Mouse (Mus musculus) MEL (cell line): ENCODE measurements around the gene Gng12. TPM values are rescaled to one million over a fixed set of nuclear protein-coding genes. Genes with fewer than 3 reads are reported as not detected.
A peak's percentile ranks its signal among the peaks of the same experiment; 100 is the strongest.

Source experiments
- BHLHE40 ChIP-seq: IDR thresholded peaks from 2 replicates; pipeline ENCODE4 v1.6.1; 2012; ENCODE audit warnings: low read depth, mild to moderate bottlenecking, inconsistent platforms, low read length, improper control_type of control experiment, borderline replicate concordance
- CHD1 ChIP-seq: IDR thresholded peaks from 2 replicates; pipeline ENCODE4 v1.6.1; 2012; ENCODE audit warnings: low read depth, mild to moderate bottlenecking, inconsistent platforms, low read length, improper control_type of control experiment
- CTCF ChIP-seq, 3 experiments: IDR thresholded peaks in 2 of 3; conservative IDR thresholded peaks in 1 of 3; 2 replicates each; pipeline ENCODE4 v1.5.1; 2011 to 2012; ENCODE audit warnings: low read length in 3 of 3, low read depth in 2 of 3, mild to moderate bottlenecking in 2 of 3, improper control_type of control experiment in 1 of 3, inconsistent platforms in 1 of 3, mixed read lengths in 1 of 3, moderate library complexity in 1 of 3; ENCODE audit not compliant: control insufficient read depth in 1 of 3, insufficient read depth in 1 of 3, poor library complexity in 1 of 3, severe bottlenecking in 1 of 3
- E2F4 ChIP-seq: IDR thresholded peaks from 2 replicates; pipeline ENCODE4 v1.6.1; 2011; ENCODE audit warnings: low read depth, low read length, improper control_type of control experiment, borderline replicate concordance
- HCFC1 ChIP-seq: IDR thresholded peaks from 2 replicates; pipeline ENCODE4 v1.6.1; 2012; ENCODE audit warnings: low read depth, mild to moderate bottlenecking, inconsistent platforms, low read length, improper control_type of control experiment, moderate library complexity
- MAFK ChIP-seq: IDR thresholded peaks from 2 replicates; pipeline ENCODE4 v1.6.1; 2011; ENCODE audit warnings: low read depth, mild to moderate bottlenecking, low read length, improper control_type of control experiment, borderline replicate concordance
- MAX ChIP-seq: IDR thresholded peaks from 2 replicates; pipeline ENCODE4 v1.6.1; 2011; ENCODE audit warnings: low read length, improper control_type of control experiment
- MAZ ChIP-seq: IDR thresholded peaks from 2 replicates; pipeline ENCODE4 v1.6.1; 2012; ENCODE audit warnings: low read depth, mild to moderate bottlenecking, inconsistent platforms, low read length, improper control_type of control experiment
- MEF2A ChIP-seq: IDR thresholded peaks from 2 replicates; pipeline ENCODE4 v1.6.1; 2014; ENCODE audit warnings: low read depth, mild to moderate bottlenecking, inconsistent platforms, low read length, improper control_type of control experiment; ENCODE audit not compliant: poor library complexity, insufficient replicate concordance, severe bottlenecking; ENCODE audit errors: extremely low read depth
- MYB ChIP-seq: IDR thresholded peaks from 2 replicates; pipeline ENCODE4 v1.6.1; 2011; ENCODE audit warnings: mild to moderate bottlenecking, low read depth, low read length, improper control_type of control experiment
- MYC ChIP-seq: IDR thresholded peaks from 2 replicates; pipeline ENCODE4 v1.6.1; 2011; ENCODE audit warnings: low read depth, mild to moderate bottlenecking, low read length, improper control_type of control experiment, moderate library complexity
- POLR2A ChIP-seq, 2 experiments: IDR thresholded peaks; 2 replicates each; pipeline ENCODE4 v1.6.1; 2011 to 2012; ENCODE audit warnings: low read length in 2 of 2, mild to moderate bottlenecking in 2 of 2, control low read depth in 1 of 2, improper control_type of control experiment in 1 of 2, low read depth in 1 of 2, moderate library complexity in 1 of 2; ENCODE audit not compliant: control insufficient read depth in 1 of 2, insufficient read depth in 1 of 2, poor library complexity in 1 of 2
- POLR2AphosphoS2 ChIP-seq: IDR thresholded peaks from 2 replicates; pipeline ENCODE4 v1.6.1; 2011; ENCODE audit warnings: low read length, improper control_type of control experiment
- POLR2AphosphoS5 ChIP-seq: IDR thresholded peaks from 2 replicates; pipeline ENCODE4 v1.6.1; 2012; ENCODE audit warnings: low read depth, borderline replicate concordance, mild to moderate bottlenecking, inconsistent platforms, low read length, moderate library complexity, mixed read lengths
- RAD21 ChIP-seq: IDR thresholded peaks from 2 replicates; pipeline ENCODE4 v1.6.1; 2011; ENCODE audit warnings: mild to moderate bottlenecking, low read depth, low read length, improper control_type of control experiment
- RCOR1 ChIP-seq: IDR thresholded peaks from 2 replicates; pipeline ENCODE4 v1.6.1; 2012; ENCODE audit warnings: low read depth, mild to moderate bottlenecking, inconsistent platforms, low read length, improper control_type of control experiment
- SMC3 ChIP-seq: IDR thresholded peaks from 2 replicates; pipeline ENCODE4 v1.6.1; 2011; ENCODE audit warnings: low read depth, low read length, improper control_type of control experiment
- UBTF ChIP-seq: IDR thresholded peaks from 2 replicates; pipeline ENCODE4 v1.6.1; 2012; ENCODE audit warnings: low read depth, mild to moderate bottlenecking, inconsistent platforms, low read length, improper control_type of control experiment, moderate library complexity, borderline replicate concordance; ENCODE audit not compliant: insufficient read depth
- USF1 ChIP-seq: IDR thresholded peaks from 2 replicates; pipeline ENCODE4 v1.6.1; 2014; ENCODE audit warnings: low read depth, mild to moderate bottlenecking, inconsistent platforms, low read length, improper control_type of control experiment, moderate library complexity
- USF2 ChIP-seq, 2 experiments: IDR thresholded peaks; 2 replicates each; pipeline ENCODE4 v1.6.1; 2011 to 2012; ENCODE audit warnings: improper control_type of control experiment in 2 of 2, low read length in 2 of 2, borderline replicate concordance in 1 of 2, inconsistent platforms in 1 of 2, low read depth in 1 of 2, mild to moderate bottlenecking in 1 of 2; ENCODE audit not compliant: insufficient read depth in 1 of 2
- ZKSCAN1 ChIP-seq: IDR thresholded peaks from 2 replicates; pipeline ENCODE4 v1.6.1; 2012; ENCODE audit warnings: low read depth, mild to moderate bottlenecking, inconsistent platforms, low read length, improper control_type of control experiment, moderate library complexity
- ZMIZ1 ChIP-seq: IDR thresholded peaks from 2 replicates; pipeline ENCODE4 v1.6.1; 2012; ENCODE audit warnings: low read depth, mild to moderate bottlenecking, inconsistent platforms, low read length, improper control_type of control experiment, moderate library complexity
- ZNF384 ChIP-seq: IDR thresholded peaks from 2 replicates; pipeline ENCODE4 v1.6.1; 2012; ENCODE audit warnings: low read depth, mild to moderate bottlenecking, inconsistent platforms, low read length, improper control_type of control experiment
- polyA plus RNA-seq, 2 experiments: library from polyadenylated mRNA; stranded (reverse) in 1 of 2; unstranded in 1 of 2; fragments of >175 nt in 1 of 2; fragments of >200 nt in 1 of 2; gene quantifications; 2 replicates each; pipeline versions ENCODE4 v1.2.1 to v1.2.4; 2012; ENCODE audit warnings: low replicate concordance in 2 of 2, low read depth in 1 of 2; ENCODE audit not compliant: insufficient read length in 2 of 2, insufficient read depth in 1 of 2, missing spikeins in 1 of 2
- total RNA-seq: library from RNA; depleted of rRNA; stranded (reverse); fragments of 300-350 nt; gene quantifications from 2 replicates; pipeline ENCODE4 v1.2.3, GENCODE M21; 2012

Gene Gng12
- total and polyA plus RNA-seq, 3 experiments = 16.8 to 44.0 TPM; not detected in 1

DNA sequence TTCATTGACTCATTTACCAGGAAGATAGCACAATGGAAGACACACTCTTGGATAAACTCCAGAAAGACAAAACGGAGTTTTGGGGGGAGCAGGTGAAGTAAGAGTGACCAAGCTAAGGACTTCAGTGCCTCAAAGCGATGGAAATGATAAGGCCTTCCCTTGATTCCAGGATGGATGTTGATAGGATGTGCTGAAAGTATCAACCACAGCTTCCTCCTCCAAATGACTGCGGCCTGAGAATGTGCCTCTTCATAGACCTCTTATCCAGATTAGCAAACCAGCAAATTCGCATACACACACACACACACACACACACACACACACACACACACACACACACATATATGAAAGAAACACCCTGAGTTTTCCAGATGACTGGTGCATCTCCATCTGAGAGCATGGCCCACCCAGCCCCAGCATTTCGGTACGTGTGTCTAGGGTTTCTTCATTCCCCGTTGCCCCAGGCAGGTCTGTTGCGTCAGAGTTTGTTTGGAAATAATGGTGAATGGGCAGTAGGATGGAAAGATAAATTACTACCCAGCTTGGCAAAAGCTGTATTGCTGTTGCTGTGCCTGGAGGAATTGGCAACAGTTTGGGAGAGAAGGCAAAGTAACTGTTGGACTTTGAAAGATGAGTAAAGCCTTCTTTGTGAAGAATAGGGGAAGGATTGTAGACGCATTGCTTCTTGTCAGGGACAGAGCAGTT is 131.4 kb downstream of the Gng12 start (continued):
- TF ChIP-seq USF2 (IDR thresholded peaks at IDR 0.05; ENCODE audit: borderline replicate concordance in 1 of 2, insufficient read depth in 1 of 2, low read depth in 1 of 2, low read length in 2 of 2) (no peak), ZMIZ1 (no peak), POLR2AphosphoS5 (no peak), MEF2A (no peak), MYB (no peak), E2F4 (no peak), BHLHE40 (no peak), ZKSCAN1 (no peak), RAD21 (no peak), MAZ (no peak), SMC3 (no peak), MYC (no peak), USF1 (no peak), POLR2AphosphoS2 (no peak), RCOR1 (peak; percentile 62; the same call in 1 of the 2 replicates), ZNF384 (no peak), POLR2A (IDR thresholded peaks at IDR 0.05; ENCODE audit: control insufficient read depth in 1 of 2, insufficient read depth in 1 of 2, low read depth in 1 of 2, low read length in 2 of 2, poor library complexity in 1 of 2) (no peak), UBTF (no peak), HCFC1 (no peak), CTCF (IDR thresholded peaks at IDR 0.05 in 2 of 3, conservative IDR thresholded peaks at IDR 0.05 in 1 of 3; ENCODE audit: control insufficient read depth in 1 of 3, insufficient read depth in 1 of 3, low read depth in 2 of 3, low read length in 3 of 3, poor library complexity in 1 of 3, severe bottlenecking in 1 of 3) (no peak), CHD1 (no peak), MAFK (peak; percentile 53; the same call in 1 of the 2 replicates), MAX (no peak)
